Mouse (Mus musculus) heart, postnatal 0 days (tissue): Measurements from ENCODE around the gene Zfp292.

Experiments used
- CTCF ChIP-seq: IDR thresholded peaks from 2 replicates; pipeline ENCODE4 v1.5.1; 2016; ENCODE audit warnings: antibody characterized with exemption, control low read depth, low read depth
- EP300 ChIP-seq: IDR thresholded peaks from 2 replicates; pipeline ENCODE4 v1.6.1; 2016; ENCODE audit warnings: antibody characterized with exemption, low read depth

- TF ChIP-seq CTCF: no peak
- TF ChIP-seq EP300: no peak
These were observed 62.9 kb downstream of the Zfp292 start for GRCm38 (mm10) chr4:34819904-34820303.
